Mouse (Mus musculus): ENCODE results near the gene A330070K13Rik.

A330070K13Rik gene

DNA sequence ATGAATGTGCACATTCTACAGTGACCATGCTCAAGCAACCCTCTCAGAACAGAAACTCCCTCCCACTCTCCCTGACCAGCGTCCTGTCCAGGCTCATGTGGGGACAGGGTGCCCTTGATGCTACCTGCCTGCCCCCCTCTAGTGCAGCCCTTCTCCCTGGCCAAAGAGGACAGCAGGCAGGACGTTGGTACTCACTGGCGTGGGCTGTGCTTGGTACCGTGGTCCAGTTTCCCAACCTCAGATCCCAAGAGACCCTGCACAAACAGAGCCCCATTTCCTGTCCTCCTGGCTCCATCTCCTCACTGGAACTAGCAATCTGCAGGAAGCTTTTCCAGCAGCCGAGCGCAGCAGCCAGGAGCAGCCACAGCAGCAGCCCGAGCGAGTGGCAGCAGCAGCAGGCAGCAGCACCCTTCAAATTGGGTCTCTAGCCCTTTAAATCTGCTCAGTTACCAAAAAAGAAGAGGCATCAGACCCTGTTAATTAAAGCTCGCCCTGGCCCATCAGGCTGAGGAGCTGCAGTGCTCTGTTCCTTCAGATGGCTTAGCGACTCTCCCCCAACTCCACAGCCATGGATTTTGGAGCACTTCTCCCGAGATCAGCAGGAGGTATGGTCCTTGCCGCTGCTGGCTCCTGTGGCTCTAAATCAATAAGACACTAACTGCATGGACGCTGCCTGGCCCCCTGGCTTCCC is at the start of gene A330070K13Rik:
A330070K13Rik (minus strand) TSS at position 410 of the 691 bp plus-strand sequence.
- no peak for DNase-seq (ENCODE audit: low spot score in 2 of 2)

DNA sequence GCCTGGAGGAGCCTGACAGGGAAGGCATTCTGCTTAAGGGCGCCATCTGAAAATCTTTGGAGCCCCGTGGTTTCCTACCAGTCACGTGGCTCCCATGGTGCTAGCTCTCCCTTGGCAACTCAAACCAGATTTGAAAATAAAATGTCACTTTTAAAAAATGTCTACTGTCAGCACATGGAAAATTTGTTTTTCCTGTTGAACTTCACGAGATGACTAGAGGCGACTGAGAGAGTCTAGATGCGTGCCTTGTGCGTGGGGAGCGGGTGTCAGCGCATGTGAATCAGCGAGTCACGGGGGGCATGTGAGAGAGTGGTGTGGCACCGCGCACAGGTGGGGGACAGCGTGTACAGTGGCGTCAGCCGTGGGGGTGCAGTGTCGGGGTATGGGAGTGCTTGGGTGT is 27.1 kb upstream of the A330070K13Rik start:
- DNase-seq (ENCODE audit: low spot score in 2 of 2): no peak

DNA sequence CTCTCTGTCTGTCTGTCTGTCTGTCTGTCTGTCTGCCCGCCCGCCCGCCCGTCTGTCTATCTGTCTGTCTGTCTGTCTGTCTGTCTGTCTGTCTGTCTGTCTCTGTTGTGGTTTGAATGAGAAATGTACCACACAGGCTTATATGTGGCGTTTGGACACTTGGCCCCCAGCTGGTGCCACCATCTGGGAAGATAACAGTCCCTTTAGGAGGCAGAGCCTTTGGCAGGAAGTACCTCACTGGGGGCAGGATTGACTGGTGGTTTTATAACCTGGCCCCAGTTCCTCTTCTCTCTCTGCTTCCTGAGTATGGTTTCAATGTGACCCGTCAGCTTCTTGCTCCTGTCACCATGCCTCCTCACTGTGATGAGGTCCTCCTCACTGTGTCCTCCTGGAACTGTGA is 25.3 kb upstream of the A330070K13Rik start:
- DNase-seq (ENCODE audit: low spot score in 2 of 2): no peak

DNA sequence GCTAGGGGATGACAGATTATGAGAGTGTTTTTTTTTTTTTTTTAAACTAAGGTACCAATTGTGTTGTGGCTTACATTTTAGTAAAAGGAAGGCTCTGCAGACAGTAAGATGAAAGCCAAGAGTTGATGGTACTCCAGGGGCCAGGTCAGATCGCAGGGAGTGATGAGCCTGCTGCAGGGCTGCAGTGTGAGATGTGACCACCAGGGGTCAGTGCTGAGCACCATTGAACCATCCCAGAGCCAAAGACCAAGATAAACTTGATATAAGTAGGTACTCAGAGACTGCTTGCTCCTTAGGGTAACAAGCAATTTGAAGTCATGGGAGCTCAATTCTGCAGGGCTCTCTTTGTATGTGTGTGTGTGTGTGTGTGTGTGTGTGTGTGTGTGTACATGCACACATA is 20.8 kb upstream of the A330070K13Rik start:
- DNase-seq (ENCODE audit: low spot score in 2 of 2): peak; percentile 7 to 15

DNA sequence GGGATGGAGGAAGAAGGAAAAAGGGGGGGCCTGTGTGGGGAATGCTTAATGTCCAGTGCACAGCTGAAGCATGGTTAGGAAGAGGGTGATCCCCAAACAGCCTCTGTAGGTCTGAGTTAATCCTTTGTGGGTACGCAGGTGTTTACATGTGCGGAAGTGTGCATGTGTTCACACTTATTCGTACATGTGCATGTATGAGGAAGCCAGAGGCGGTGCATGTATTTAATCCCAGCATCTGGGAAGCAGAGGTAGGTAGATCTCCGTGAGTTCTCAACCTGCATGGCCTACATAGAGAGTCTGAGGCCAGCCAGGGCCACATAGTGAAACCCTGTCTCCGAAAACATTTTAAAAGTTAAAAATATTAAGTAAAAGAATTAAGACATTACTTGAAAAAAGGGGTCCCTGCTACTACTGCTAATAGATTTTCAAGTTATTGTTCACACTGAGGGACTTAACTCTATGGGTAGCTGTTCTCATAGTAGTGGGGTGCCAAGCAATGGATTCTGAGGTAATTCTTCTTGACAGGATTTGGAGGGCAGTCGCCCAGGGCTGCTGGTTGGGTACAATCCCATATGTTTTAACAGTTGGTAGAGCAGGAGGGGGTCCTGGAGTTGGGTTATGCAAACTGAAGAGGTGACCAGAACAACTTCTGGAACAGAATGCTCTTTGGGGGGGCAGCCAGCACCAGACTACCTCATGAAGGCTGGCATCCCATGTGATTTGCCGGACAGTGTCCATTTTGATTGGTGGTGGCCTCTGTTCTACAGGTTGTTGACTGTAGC is 15.9 kb upstream of the A330070K13Rik start:
- DNase-seq (ENCODE audit: low spot score in 2 of 2): no peak

DNA sequence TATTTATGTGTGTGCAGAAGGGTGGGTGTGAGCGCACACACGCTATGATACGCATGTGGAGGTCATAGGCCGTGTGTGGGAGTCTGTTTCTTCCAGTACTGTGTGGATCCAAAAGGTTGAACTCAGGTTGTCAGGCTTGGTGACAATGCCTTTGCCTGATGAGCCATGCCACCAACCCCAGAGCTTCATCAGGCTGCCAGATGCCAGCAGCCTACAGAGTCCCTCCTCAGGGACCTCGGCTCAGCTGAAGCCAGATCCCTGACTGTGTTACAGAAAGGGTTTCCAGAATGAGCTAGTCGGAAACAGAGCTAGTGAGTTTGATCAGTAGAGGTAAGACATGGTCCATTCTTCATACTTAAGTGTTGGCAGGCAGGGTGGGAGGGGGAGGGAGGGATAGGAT is 10.7 kb upstream of the A330070K13Rik start:
- no peak for DNase-seq (ENCODE audit: low spot score in 2 of 2)

DNA sequence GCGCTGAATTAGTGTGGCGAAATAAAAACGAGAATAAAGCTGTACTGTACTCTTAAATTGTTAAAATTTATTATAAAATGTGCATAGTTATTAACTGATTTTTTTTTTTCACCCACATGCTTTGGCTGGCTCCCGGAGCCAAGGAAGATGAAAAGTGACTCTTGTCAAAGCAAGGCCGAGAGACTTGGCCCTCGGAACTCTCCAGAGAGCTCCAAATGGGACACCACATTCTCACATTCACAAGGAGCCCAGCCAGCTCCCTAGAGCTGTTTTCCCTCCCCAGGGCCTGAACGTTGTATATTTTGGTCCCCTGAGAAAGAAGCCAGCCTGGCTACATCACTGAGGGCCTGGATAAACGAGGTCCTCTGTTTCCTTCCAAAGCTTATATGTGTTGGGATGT is 10.0 kb upstream of the A330070K13Rik start:
- no peak for DNase-seq (ENCODE audit: low spot score in 2 of 2)

DNA sequence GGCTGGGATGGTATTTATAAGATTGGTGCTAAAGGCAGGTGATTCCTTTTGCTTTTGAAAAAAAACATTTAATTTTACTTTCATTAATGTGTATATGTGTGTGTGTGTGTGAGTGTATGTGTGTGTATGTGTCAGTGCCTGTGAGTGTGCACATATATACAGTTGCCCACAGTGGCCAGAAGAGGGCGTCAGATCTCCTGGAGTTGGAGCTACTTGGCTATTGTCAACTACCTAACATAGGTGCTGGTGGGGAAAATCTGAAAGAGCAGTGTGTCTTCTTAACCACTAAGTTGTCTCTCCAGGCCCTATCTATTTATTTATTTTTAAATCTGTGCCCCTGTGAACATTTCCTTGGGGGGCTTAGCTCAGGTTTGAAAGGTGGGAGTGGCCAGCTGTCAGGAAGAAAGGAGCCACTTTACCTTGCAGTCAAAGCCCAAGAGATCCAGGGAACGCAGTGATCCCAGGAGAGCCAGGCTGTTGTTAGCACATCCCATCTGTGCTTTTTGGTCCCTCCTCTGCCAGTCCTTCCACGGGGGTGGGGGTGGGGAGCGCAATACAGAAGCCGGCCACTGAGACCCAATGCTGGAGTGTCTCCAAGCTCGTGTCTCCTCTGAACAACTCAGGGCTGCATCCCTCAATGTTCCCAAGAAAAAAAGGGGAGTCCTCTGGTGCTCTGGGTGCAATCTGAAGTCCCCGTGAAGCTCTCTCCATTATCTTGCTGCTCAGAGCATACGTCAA is 9.4 kb upstream of the A330070K13Rik start:
- DNase-seq (ENCODE audit: low spot score in 2 of 2): no peak

DNA sequence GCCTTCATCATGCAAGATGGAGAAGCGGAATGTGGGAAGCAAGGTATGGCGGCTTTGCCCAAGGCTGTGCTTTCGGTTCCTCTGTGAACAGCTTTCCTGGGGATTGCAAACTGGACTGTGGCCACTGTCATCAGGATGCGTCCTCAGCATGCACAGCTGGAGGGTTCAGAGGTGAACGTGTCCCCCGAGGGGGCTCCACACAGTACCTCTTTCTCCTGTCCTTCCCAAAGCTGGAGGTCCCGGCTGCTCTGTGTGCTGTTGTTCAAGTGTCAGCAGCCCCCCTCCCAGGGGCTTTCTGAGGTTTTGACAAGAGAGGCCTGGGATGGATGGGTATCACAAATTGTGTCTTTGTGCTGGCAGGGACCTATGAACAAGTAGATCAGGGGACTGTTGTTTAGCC is 2.0 kb upstream of the A330070K13Rik start:
- DNase-seq (ENCODE audit: low spot score in 2 of 2): no peak

DNA sequence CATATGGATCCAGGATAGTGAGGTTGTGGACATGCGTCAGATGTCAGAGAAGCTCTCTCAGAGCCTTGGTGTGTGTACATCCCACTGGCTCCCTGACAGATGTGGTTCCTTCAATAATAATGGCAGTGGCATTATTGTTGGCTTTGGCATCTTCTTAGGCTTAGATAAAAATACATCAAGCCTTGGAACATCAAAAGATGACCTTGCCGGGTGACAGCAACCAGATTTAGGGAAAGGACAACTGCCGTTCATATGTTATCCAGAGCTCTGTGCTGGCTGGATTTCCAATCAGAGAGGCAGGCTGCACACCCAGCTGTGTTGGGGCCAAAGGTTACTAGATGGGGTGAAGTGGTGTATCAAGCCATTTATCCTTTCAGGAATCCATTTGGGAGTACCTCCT is 9.0 kb downstream of the A330070K13Rik start:
- no peak for DNase-seq (ENCODE audit: low spot score in 2 of 2)

DNA sequence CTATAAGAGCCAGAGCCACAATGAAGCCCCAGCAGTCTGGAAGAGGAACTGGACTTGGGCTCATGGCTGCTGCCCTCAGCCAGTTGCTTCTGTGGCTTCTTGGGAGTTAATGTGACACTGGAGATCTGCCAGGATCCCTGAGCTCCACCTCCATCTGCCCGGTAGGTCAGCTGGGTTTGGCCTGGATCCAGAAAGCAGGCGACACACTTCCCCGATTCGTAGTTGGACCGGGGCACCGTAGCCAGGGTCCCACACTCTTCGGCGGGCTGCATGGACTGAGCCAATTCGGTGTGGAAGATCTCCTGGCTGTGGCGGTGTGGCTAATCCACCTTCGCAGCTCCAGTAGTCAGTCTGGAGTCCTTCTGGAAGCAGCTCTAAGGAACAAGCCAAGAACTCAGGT is 15.2 kb downstream of the A330070K13Rik start, which contains the start of gene Caln1:
Caln1 (plus strand) TSS at position 219 of the 400 bp plus-strand sequence.
- DNase-seq (ENCODE audit: low spot score in 2 of 2): no peak

DNA sequence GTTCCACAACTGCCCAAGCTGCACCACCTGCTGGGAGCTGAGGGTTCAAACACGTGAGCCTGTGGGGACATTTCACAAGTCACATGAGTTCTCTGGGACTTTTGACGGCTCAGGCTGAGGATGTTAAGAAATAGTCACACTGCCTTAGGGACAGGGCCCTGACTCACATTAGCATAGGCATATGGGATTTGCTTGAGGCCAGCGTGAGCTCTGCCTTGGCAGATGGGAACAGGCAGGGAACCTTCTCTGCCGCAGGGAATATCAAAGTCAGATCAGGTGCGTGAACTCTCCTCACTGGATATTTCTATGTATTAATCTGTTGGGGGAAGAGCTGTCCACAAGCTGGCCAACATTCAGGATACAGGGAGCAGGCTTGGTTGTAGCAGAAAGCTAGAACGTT is 16.2 kb downstream of the A330070K13Rik start:
- DNase-seq (ENCODE audit: low spot score in 2 of 2): no peak

DNA sequence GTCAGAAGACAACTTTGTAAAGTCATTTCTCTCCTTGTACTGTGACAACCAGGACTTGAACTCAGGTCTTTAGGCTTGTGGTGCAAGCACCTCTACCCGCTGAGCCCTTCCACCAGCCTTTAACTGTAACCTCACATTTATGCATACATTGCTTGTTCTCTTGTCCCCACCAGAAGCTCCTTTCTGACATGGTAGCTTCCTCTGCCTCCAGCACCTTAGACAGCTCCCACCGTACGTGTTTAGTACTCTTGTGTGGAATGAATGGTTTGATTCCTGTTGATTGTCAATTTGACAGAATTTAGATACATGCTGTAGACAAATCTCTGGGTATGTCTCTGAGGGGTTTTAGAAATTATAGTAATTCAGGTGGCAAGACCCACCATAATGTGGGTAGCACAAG is 20.7 kb downstream of the A330070K13Rik start:
- no peak for DNase-seq (ENCODE audit: low spot score in 2 of 2)

DNA sequence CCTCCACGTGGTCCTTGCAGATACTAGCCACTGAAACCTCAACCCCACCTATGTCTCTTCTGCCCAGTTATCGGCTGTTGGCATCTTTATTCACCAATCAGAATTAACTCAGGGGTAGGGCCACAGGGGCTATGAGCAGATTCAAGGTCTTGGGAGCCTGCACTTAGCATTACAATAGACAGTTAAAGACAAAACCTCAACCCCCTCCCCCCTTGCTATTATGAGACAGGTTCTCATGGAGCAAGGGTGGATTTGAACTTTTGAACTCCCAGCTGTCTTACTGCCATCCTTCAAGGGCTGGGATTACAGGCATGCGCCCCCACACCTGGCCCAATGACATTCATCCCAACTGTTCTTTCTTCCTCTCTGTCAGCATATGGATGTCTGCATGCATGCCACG is 21.3 kb downstream of the A330070K13Rik start:
- DNase-seq (ENCODE audit: low spot score in 2 of 2): no peak

DNA sequence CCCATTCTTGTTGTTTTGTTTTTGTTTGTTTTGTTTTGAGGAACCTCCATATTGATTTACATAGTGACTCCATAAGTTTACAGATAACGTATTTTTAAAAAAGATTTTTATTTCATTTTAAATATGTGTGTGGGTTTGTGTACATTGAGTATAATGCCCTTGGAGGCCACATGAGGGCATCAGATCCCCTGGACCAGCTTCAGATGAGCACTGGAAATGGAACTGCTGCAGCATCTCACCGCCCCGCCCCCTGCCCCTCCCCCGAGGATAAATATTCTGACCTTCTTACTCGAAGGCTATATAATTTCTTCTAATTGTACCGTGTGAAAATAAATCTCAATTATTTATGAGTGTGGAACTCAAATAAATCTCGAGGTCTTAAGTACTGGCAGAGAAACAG is 29.2 kb downstream of the A330070K13Rik start:
- DNase-seq (ENCODE audit: low spot score in 2 of 2): no peak

DNA sequence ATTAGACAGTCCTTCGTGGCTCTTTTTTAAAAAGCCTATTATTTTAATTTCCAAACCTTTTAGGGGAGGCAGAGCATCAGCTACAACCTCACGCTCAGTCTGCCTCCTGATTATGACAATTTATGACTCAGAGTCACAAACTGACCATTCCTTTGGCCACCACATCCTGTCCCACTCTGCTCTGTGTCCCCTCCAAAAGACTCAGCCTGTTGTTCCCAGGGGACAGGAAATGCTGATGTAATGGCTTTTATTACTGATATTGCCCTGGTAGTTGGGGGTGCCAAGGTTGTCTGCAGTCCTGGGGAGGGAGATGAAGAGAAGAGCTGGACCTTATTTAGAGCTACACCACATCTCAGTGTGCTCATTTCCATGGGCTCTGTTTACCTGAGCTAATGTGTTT is 38.6 kb downstream of the A330070K13Rik start:
- no peak for DNase-seq (ENCODE audit: low spot score in 2 of 2)

DNA sequence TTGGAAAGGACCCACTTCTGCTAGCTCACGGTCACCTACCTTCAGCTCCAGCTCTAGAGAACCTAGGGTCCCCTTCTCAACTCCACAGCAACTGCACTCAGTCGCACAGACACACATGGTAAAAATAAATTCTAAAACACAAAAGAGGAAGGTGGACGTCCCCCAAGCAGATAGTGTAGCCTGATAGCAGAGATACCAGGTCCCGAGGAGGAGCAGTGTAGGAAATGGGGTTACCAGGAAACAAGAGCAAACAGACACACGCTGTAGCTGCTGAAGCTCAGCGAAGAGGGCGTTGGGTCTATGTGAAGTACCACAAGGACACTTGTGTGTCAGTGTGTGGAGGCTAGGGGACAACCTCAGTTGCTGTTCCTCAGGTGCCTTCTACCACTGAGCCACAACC is 39.4 kb downstream of the A330070K13Rik start:
- DNase-seq (ENCODE audit: low spot score in 2 of 2): no peak

DNA sequence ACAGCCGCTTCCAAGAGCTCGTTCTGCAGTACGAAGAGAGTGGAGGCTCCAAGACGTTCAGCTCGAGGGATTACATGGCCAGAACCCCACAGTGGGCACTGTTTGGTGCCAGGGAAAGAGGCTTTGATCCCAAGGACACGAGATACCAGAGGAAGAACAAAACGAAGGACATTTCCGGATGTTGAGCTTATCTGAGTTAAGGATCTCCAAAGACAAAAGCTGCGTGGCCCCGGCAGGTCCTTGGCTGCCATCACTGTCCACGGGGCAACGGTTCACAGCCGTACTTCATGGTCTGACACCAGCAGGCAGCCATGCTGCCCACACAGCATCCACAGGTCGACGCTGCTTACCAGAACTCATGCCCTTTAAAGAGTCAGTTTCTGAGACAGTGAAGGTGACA is 43.8 kb downstream of the A330070K13Rik start:
- DNase-seq (ENCODE audit: low spot score in 2 of 2): no peak

DNA sequence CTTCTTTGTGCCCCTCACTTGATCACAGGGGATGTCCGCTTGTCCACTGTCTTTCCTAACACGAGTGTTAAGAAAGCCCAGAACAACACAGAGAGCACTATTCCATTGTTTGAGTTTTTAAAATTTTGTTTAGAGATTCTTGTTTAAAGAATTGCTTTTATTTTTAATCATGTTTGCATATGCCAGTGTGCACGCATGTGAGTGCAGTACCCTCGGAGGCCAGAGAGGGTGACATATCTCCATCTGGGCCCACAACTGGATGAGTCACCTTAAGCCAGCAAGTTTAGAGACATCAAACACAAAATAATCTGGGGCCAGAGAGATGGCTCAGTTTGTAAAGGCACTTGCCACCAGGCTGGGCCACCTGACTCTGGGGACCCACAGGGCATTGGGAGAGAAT is 49.0 kb downstream of the A330070K13Rik start:
- DNase-seq (ENCODE audit: low spot score in 2 of 2): no peak

DNA sequence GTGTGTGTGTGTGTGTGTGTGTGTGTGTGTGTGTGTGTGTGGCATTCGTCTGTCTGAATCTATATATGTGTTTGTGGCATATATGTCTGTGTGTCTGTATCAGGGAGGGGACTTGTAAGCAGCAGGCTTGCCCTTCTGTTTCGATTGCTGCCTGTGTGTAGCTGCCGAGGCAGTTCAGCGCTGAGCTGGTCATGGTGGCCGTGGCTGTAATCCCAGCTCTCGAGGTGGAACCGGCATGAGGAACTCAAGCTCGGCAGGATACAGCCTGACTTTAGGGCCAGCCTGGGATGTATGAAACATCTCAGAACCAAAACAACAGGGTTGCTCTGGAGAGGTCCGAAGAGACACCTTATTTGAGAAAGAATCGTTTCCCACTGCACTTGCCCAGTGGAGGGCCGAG is 50.5 kb downstream of the A330070K13Rik start:
- no peak for DNase-seq (ENCODE audit: low spot score in 2 of 2)

DNA sequence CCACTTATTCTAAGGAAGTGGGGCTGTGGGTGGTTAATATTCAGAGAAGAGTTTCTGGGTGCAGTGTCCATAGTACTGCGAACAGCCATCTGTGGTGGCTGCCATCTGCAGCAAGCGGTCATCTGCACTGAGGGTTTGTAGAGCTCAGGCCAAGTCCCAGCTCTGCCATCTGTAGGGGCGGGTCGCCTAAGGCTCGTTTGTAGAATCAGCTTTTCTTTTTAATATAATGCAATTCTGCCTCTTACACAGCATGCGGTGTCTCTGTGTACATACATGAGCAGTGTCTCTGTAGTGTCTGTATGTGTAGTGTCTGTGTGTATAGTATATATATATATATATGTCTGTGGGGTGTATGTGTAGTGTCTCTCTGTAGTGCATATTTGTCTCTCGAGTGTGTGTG is 50.9 kb downstream of the A330070K13Rik start:
- no peak for DNase-seq (ENCODE audit: low spot score in 2 of 2)

DNA sequence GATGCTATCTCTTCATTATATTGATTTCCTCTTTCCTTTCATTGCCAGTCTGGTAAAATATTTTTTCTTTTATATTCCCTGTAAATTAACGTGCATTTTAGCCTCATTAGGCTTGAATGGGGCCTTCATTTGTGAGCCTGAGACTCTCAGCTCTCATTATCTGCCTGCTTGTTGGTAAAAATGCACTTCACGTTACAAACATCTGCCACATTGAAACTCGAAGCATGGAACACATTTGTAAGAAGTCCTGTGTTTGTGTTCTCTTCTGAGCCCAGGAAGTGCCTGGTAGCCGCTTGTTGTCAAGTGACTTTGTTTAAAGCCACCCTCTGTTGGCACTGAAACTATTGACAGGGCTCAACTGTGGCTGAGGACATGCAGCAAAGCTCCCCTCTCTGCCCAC is 53.2 kb downstream of the A330070K13Rik start:
- DNase-seq (ENCODE audit: low spot score in 2 of 2): no peak

DNA sequence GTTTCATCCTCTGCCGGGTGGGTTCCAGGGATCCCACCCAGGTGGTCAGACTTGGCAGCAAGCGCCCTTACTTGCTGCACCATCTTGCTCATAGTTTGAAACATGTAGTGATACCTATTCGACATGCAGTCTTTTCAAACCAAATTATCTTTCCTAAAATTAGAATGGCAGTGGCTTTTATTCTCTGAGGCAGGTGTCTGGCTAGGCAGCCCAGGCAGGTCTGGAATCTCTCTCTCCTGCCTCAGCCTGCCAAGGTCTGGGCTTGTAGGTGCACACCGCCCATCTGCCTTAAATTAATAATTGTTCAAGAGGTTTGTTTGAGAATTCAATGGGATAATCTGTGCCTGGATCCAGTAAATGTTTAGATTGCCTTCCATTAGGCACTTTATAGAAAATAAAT is 53.6 kb downstream of the A330070K13Rik start:
- DNase-seq (ENCODE audit: low spot score in 2 of 2): no peak
